In genomic region chr9:113248703-113249274, GRCm38 (mm10) we compare ENCODE assay signal across 9 mouse cellular contexts.
DNase-seq lines count a peak whose midpoint lies in the region; ATAC-seq lines count a peak whose summit lies in the region.
"Had no signal": no experiment of that assay in that cellular context is flagged by ENCODE, and none has a peak within 500 bp of the region (broad histone marks: within the 10 kb centered on the region; RNA-seq: fewer than 3 reads in every experiment).

No protein-coding gene starts in this region.

- 0 out of 2 replicates have a peak, but pooled peaks have one; percentile 35 for ATAC-seq in embryonic facial prominence, embryonic 12.5 days (ENCODE audit: insufficient number of reproducible peaks, insufficient read depth, low FRiP score, low TSS enrichment)
- peak; percentile 85 for ATAC-seq in forebrain, embryonic 16.5 days
- ATAC-seq in neural tube, embryonic 15.5 days (ENCODE audit: low FRiP score) = peak; percentile 57; the same call in 1 of the 2 replicates

- no peaks in the 10 kb centered on the region for H3K9me3 ChIP-seq in embryonic facial prominence, embryonic 12.5 days
- H3K9me3 ChIP-seq in embryonic facial prominence, embryonic 10.5 days = no peaks in the 10 kb centered on the region
- H3K9me3 ChIP-seq in forebrain, embryonic 16.5 days (ENCODE audit: control insufficient read depth, low read length) = no peaks in the 10 kb centered on the region
- no peaks in the 10 kb centered on the region for H3K9me3 ChIP-seq in neural tube, embryonic 15.5 days (replicated peaks)

- H3K36me3 ChIP-seq in embryonic facial prominence, embryonic 12.5 days = no peaks in the 10 kb centered on the region
- H3K36me3 ChIP-seq in embryonic facial prominence, embryonic 10.5 days (replicated peaks) = no peaks in the 10 kb centered on the region
- no peaks in the 10 kb centered on the region for H3K36me3 ChIP-seq in forebrain, embryonic 16.5 days (ENCODE audit: control insufficient read depth, insufficient read depth)
- no peaks in the 10 kb centered on the region for H3K36me3 ChIP-seq in neural tube, embryonic 15.5 days

- no peak overlapping the region for H3K9ac ChIP-seq in embryonic facial prominence, embryonic 12.5 days
- H3K9ac ChIP-seq in forebrain, embryonic 16.5 days (replicated peaks; ENCODE audit: low read depth, low read length) = no peak overlapping the region
- no peak overlapping the region for H3K9ac ChIP-seq in neural tube, embryonic 15.5 days (replicated peaks)

- no peaks in the 10 kb centered on the region for H3K27me3 ChIP-seq in embryonic facial prominence, embryonic 12.5 days
- no peaks in the 10 kb centered on the region for H3K27me3 ChIP-seq in embryonic facial prominence, embryonic 10.5 days (replicated peaks; ENCODE audit: low read depth, poor library complexity, severe bottlenecking)
- no peaks in the 10 kb centered on the region for H3K27me3 ChIP-seq in forebrain, embryonic 16.5 days (replicated peaks; ENCODE audit: control insufficient read depth, insufficient read depth, low read length)
- H3K27me3 ChIP-seq in neural tube, embryonic 15.5 days (replicated peaks) = no peaks in the 10 kb centered on the region

- no peak for DNase-seq in embryonic facial prominence, embryonic 10.5 days (ENCODE audit: low spot score)
- DNase-seq in left cerebral cortex, postnatal 25 days (ENCODE audit: low spot score in 2 of 2) = peak; percentile 66 to 97
- no peak for DNase-seq in spleen, adult 12 weeks (ENCODE audit: low spot score)
- no peak for DNase-seq in heart, postnatal 14 days
- DNase-seq in c-Kit-positive CD71-positive TER-119-positive erythroid progenitor cells, embryonic 14.5 days (ENCODE audit: low spot score) = no peak
- DNase-seq: liver had no signal

- WGBS in embryonic facial prominence, embryonic 12.5 days = 67% methylated on average over 12 of the region's 12 CpGs
- WGBS in embryonic facial prominence, embryonic 10.5 days = 79% methylated on average over 12 of the region's 12 CpGs
- WGBS in forebrain, embryonic 16.5 days = 43% methylated on average over 12 of the region's 12 CpGs
- WGBS in neural tube, embryonic 15.5 days = 31% methylated on average over 12 of the region's 12 CpGs

- intact Hi-C loops in left cerebral cortex, postnatal 25 days (cut with DNase I) = loop anchor here (1.0 to 10.0 kb wide), 13 partner anchors 14 to 1016 kb away; no protein-coding TSS in a partner anchor
- intact Hi-C loops in heart, postnatal 14 days (cut with DNase I) = no loop called here

- no peak overlapping the region for H3K4me2 ChIP-seq in embryonic facial prominence, embryonic 12.5 days (replicated peaks)
- H3K4me2 ChIP-seq in forebrain, embryonic 16.5 days (ENCODE audit: low read length) = no peak overlapping the region
- peak overlapping the region; percentile 24 for H3K4me2 ChIP-seq in neural tube, embryonic 15.5 days

- no peak overlapping the region for H3K4me3 ChIP-seq in embryonic facial prominence, embryonic 12.5 days
- no peak overlapping the region for H3K4me3 ChIP-seq in embryonic facial prominence, embryonic 10.5 days
- H3K4me3 ChIP-seq in forebrain, embryonic 16.5 days (replicated peaks; ENCODE audit: low read length) = no peak overlapping the region
- no peak overlapping the region for H3K4me3 ChIP-seq in neural tube, embryonic 15.5 days (replicated peaks)

- no peaks in the 10 kb centered on the region for H3K4me1 ChIP-seq in embryonic facial prominence, embryonic 12.5 days
- no peaks in the 10 kb centered on the region for H3K4me1 ChIP-seq in embryonic facial prominence, embryonic 10.5 days
- H3K4me1 ChIP-seq in forebrain, embryonic 16.5 days (replicated peaks; ENCODE audit: control insufficient read depth, insufficient read depth, low read length) = peaks cover 2% of the 10 kb centered on the region; the same call in 1 of the 2 replicates
- H3K4me1 ChIP-seq in neural tube, embryonic 15.5 days = peaks cover 4% of the 10 kb centered on the region

- no peak overlapping the region for H3K27ac ChIP-seq in embryonic facial prominence, embryonic 12.5 days
- no peak overlapping the region for H3K27ac ChIP-seq in embryonic facial prominence, embryonic 10.5 days (replicated peaks)
- H3K27ac ChIP-seq in forebrain, embryonic 16.5 days (ENCODE audit: low read length) = peak overlapping the region; percentile 79
- H3K27ac ChIP-seq in neural tube, embryonic 15.5 days (replicated peaks) = peak overlapping the region; percentile 42; the same call in 1 of the 2 replicates

Comparison
In these comparisons a context has a peak if more than half of its experiments do, and no peak if none do; other contexts are left out.
1. ATAC-seq: peak in every context shown above with its lines; median percentile 85 in forebrain, embryonic 16.5 days; 57 in neural tube, embryonic 15.5 days; 35 in embryonic facial prominence, embryonic 12.5 days.
2. H3K27ac ChIP-seq: peak in forebrain, embryonic 16.5 days (single experiment) and neural tube, embryonic 15.5 days (single experiment); none in embryonic facial prominence, embryonic 12.5 days (single experiment) and embryonic facial prominence, embryonic 10.5 days (single experiment).
3. DNase-seq: peak in left cerebral cortex, postnatal 25 days (2 of 2); none in embryonic facial prominence, embryonic 10.5 days (single experiment), spleen, adult 12 weeks (single experiment), heart, postnatal 14 days (0 of 2) and c-Kit-positive CD71-positive TER-119-positive erythroid progenitor cells, embryonic 14.5 days (single experiment).